Mouse (Mus musculus) lung, postnatal 0 days (tissue): ENCODE measurements around the gene Sorbs1.

Experiments
- CTCF ChIP-seq: IDR thresholded peaks from 2 replicates; pipeline ENCODE4 v1.5.1; 2016; ENCODE audit warnings: antibody characterized with exemption, mild to moderate bottlenecking
- EP300 ChIP-seq: IDR thresholded peaks from 2 replicates; pipeline ENCODE4 v1.6.1; 2016; ENCODE audit warnings: antibody characterized with exemption, mild to moderate bottlenecking, control low read depth

- TF ChIP-seq CTCF (no peak), EP300 (no peak)
Observed at GRCm38 (mm10) chr19:40311631-40312030, 201.9 kb downstream of the Sorbs1 start.
